Mouse (Mus musculus) ovary, postnatal 10 days (tissue): ENCODE results near the gene Gm3448.
A peak's percentile ranks its signal among the peaks of the same experiment; 100 is the strongest.
"Not testable (repeated sequence)": the region's sequence is repeated elsewhere in the genome, so short reads cannot be mapped to it uniquely, and the experiment has no call there.

Experiments used
- DNase-seq: peaks from one replicate; pipeline ENCODE4 v3.0.0; 2022; ENCODE audit warnings: low spot score

The Gm3448 gene

DNA sequence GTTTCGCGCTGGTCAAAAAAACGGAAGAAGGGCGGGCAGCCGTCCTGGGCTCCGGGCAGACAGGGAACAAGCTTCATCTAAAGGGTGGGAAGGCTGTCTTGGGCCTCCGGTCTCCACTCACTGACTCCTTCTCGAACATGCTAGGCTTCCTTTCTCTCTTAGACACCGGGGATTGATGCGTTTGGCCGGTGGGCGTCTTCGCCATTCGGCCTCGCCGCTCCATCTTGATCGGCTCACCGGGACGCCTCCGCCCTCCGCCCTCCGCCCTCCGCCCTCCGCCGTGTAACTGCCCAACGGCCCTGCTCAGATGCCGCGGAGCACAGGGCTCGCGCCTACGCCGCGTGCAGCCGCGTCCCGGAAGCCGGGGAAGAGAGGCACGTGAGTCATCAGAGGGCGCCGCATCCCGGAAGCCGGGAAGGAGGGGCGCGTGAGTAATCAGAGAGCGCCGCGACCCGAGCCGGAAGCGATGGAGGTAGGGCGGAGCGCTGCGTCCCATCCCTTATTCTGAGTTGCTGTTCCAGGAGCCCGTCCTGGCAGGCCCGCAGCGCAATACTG, at the start of gene Gm3448, which contains the start of the genes Ermard and Tcte3:
TSS of gene Gm3448 (minus strand) at position 363 of the 555 bp plus-strand sequence.
TSS of gene Ermard (plus strand) at position 34 of the 555 bp plus-strand sequence.
TSS of gene Tcte3 (minus strand) at position 314 of the 555 bp plus-strand sequence.
- not testable (repeated sequence) for DNase-seq

DNA sequence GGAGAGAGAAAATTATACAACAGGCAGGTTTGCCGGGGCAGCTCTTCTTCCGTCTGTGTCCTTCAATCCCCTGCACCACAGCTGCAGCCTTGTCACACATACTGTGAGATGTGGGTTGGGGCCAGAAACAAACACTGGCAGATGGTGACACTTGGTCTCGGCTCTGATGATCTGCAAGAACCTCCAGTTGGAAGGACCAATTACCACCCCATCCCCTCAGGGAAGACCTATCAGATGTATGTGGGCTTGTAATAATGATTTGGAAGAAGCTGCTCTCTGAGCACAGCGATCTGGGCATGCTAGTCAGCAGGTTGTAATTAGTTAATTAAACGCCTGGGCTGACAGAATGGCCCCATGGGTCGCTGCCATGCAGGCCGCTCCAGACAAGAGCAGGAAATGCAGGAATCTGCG, 47.3 kb upstream of the Gm3448 start:
- no peak for DNase-seq

DNA sequence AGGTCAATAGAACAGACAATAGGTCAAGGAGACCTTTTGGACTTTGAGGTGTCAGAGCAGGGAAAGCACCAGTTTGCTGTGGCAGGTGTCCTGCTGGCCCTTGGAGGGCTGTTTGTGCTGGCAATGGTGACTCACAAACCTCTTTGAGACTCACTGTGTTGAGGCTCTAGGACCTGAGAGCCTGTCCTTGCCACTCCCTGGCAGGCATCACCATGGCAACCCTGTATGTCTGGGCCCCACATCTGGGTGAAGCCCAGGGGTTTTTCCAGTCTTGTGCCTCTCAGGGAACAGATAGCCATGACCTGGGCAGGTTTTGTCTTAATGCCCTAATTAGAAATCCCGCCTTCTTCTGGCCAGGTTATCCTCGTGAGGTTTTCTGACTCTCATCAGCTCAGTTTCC, 46.8 kb upstream of the Gm3448 start:
- no peak for DNase-seq

DNA sequence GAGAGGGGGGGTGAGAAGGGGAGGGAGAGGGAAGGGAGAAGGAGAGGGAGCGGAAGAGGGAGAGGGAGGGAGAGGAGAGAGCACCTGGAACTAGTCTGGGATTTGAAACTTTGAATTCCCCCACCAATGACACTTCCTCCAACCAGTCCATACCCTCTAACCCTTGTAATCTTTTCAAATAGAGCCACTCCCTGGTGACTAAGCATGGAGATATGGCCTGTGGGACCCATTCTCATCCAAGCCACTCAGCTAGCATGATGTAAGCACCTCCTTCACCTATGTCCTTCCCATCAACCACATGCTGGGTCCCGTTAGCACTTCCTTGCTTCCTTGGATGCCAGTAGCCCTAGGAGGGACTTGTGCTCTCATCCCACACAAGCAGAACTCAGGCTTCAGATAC, 43.7 kb upstream of the Gm3448 start:
- no peak for DNase-seq

DNA sequence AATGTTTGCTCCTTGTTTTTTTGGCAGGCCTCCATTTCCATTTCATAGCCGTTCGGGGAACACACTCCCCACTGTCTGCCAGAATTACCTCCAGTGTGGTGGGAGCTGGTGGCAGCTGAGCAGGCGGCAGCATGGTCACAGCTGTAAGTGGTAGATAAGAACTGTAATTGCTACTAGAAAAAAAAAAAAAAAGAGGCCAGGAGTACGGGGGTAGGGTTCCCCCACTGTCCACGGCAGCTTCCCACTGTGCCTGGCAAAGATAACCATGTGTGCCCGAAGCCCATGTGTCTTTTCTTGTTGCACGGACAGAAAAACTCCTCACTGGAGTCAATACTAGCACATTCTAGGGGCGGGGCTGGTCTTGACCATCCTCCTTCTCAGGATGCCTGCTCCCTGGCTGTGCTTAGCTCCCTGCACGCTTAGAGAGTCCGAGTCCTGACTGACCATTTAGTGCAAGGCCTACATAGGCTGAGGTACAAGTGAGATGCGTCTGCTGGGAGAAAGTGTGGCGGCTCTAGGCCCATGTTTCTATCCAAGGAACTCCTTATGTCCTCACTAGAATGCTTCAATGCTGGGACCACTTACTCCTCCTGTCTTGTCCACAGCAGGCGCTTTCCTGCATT, 43.0 kb upstream of the Gm3448 start:
- DNase-seq, result no peak

DNA sequence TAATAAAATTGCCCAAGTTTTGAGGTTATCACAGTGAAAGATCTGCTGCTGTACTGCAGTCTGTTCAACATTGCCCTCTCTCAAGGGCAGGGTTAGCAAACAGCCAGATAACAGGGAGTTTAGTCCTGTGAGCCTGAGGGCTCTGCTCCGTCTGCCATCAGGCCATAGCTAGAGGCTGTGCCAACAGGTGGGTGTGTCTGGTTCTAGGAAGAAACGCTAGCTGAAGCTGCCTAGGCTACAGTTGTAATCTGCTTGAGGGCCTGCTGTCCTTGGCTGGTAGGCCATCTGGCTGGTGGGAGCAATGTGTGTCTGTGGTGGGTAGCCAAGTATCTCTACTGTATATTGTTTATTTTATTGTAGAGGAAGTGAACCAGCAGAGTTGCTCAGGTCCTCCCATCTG, 36.2 kb upstream of the Gm3448 start:
- no peak for DNase-seq

DNA sequence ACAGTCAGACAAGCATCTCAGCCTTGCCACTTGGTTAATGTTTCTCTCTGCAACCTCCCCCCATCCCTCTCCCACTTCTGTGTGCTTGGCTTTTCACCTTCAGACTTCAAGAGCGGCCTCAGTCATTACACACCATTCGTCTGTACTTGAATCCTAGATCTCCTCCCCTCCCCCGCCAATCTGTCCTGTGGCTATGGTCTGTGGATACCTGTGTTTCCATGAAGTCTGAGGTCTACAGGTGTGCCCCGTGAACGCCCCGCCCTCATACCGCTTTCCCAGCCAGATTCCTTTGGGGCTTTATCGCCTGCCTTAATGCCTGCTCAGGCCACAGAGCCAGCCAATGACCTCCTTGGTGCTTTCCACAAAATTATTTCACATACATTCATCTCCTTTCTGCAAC, 33.7 kb upstream of the Gm3448 start:
- no peak for DNase-seq

DNA sequence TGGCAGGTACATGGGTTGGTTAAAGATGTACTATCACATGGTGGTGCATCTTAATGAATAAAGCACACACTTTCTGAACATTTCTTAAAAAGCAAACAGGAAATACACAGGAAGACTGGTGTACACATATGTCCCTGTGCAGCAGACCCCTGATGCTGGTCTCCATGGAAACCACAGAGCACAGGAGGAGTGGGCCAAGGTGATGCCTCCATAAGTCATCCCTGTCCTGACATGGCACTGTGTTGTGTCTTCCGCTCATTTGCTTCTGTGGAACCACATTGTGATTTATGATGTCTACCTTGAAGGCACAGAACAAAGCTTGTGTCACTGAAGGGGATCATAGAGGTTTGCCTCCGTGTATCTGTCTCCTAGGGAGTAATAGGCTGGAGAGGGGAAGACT, 30.9 kb upstream of the Gm3448 start:
- no peak for DNase-seq

DNA sequence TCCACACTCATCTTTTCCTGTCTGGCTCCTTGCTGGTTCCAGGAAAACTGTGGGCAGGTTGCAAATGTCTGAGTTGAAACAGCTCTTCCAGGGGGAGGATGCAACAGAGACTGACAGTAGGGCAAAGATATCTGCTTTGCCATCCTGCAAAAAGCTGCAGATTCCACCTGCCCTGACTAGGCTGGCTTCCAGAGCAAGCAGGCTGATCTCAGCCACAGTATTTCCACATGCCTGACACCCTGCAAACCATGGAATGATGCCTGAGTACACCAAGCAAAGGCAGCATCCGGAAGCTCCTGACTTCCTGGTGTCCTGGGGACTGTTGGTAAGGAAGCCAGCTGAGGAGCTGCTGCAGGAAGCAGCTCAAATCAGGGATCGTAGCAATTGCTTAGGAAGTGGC, 27.8 kb upstream of the Gm3448 start:
- no peak for DNase-seq

DNA sequence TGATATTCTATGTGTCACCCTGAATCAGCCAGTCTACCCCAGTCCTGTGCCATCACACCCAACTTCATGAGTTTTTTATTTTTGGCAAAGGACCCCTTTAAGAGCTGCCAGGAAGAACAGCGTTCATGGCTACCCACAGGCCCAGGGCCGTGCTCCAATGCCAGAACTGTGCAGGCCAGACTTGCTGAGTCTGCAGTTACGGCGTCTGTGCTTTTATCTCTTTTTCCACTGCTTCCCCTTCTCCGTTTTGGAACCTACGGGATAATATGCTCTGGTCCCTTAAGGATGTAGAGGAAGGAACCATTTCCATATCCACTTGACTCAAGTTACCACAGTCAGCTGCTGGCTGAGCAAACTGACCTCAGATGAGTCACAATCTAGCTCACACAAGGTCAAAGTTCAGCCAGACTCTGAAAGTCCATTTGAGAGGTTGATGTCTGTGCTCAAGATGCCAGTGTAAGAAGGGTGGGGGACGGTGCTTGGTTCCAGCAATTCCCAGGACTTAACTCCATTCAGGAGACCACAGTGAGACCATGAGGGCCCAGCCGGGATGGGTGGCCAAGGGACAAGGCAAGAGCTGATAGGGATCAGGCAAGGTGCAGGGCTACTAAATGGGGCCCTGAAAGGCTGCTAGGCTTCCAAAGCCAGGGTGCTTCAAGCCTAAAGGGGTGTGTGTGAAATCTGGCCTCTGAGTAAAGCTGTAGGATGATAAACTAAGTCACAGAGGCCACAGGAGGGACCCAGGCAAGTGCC, 26.9 kb upstream of the Gm3448 start:
- no peak for DNase-seq

DNA sequence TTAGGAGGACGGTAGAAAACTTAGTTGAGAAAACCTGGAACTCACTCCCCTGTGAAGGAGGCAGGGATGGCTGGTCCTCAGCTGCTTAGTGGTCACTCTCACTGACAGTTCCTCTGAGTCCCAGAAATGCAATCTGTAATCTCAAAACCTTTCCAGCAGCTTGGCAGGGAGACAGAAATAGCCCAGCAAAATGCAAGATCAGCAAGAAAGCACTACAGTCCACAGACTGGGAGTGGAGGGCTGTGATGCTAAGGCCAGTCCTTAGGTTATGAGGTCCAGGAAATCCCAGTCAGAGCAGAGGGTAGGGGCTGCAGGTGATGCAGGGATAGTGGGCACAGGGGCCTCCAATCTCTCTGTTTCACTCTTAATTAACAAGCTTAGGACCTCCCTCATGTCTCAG, 25.6 kb upstream of the Gm3448 start:
- DNase-seq, result no peak

DNA sequence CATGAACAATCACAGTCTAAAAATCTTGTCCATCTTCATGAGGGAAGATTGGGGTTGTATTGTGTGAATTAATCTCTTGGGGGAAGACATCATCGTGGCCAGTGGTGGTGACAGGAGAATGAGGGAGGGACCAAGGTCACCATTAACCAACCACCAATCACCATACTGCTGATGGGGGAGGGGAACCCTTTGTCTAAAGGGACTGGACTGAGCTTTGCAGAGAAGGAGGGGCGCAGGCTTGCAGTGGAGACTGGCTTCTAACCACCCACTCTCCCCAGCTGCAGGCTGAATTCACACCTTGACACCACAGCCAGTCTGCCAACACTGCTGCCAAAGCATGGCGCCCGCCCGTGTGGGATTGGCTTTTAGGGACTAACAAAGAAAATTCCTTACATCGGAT, 24.7 kb upstream of the Gm3448 start:
- no peak for DNase-seq

DNA sequence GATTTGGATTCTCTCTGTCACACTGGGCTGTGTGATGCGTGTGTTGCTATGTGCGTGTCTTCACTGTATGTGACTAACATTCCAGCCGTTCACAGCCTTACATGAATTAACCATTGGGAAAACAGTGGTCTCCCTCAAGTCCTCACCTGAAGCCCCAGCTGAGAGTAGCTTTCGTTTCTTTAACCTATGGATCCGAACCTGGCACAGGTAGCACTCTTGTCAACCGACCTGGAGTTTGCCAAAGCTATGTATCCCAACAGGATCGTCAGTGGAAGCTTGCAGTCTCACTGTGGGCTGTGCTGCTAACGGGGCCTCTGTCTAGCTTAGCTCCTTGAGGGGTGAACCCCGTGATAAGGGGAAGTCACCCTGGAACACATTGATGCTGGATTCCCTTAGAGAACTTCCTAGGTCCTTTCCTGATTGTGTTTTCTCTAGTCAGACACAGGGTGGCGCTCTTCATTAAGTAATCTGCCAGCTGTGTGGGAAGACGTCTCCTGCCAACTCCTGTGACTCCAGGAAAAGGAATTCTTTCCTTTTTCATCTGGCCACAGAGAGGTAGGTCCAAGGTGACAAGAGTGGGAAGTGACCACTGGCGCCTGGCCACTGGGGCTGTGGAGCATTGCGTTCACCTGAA, 24.2 kb upstream of the Gm3448 start:
- DNase-seq, result peak; percentile 37

DNA sequence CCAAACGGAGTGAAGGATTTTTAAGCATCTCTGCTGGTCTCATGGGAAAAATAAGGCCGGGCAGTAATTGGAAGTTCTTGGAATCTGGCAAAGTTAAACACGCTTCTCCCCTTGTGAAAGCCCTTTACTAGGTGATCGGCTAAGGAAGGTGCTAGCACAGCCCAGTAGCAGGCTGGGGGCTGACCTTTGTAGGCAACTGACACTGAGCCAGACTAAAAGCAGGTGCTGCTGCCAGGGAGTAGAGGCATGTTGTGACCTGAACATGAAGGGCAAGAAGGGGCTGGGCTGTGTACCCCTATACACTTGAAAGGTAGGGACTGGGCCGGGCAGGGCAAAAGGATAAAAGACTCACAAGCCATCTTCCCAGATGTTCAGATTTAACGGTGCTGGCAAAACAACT, 19.0 kb upstream of the Gm3448 start:
- DNase-seq, result no peak

DNA sequence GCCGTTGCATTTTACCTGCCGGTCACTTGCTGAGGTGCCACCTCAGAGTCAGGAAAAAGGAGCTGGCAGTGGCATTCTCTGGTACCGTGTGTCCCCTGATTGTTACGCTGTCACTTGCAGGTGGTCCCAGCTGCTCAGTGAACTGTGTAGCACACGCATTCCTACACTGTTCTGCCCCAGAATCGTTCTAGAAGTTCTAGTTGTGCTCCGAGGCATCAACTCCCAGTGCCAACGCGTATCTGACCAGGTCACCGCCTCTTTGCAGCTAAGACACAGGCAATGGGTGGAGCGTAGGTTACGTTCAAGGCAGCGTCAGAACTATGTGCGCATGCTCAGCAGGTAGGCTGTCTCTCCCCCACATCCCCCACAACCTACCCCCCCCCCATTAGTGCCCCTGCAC, 18.3 kb upstream of the Gm3448 start:
- DNase-seq, result no peak

DNA sequence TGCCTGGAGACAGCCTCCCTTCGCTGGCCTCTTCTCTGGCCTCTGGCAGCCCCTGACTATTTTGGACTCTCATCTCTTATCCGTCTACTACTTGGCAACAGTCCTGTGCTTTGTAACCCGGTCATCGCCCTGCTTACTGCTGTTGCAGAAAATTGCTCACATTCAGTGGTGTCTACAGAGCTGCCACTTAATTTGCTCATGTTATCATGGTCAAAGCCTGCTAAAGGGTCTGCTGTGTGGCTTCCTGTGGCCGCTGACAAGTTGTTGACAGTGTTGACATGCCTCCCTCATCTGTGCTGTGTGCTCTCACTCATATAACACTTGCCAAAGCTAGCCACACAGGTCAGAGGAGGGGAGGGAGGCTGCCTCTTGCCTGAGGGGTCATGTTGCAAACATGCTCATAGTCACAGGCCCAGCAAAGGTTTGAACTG, 16.8 kb upstream of the Gm3448 start:
- DNase-seq, result no peak

DNA sequence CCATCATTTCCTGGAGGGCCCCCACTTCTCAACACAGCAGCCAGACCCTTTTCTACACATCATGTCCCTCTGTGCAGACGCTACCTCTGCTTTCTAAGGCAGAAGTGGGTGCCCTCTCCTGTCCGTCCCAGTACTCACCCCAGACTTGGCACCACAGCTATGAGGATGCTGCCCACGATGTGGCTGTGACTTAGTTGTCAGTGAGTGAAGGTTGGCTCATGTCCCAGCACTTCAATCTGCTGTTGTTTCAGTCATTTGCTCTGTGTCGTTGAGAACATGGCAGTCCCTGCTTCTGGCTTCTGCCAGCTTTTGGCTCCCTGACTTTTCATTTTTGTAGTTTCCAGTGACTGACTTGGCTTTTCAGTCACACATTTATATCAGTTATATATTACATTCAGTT, 14.6 kb upstream of the Gm3448 start:
- DNase-seq, result no peak

DNA sequence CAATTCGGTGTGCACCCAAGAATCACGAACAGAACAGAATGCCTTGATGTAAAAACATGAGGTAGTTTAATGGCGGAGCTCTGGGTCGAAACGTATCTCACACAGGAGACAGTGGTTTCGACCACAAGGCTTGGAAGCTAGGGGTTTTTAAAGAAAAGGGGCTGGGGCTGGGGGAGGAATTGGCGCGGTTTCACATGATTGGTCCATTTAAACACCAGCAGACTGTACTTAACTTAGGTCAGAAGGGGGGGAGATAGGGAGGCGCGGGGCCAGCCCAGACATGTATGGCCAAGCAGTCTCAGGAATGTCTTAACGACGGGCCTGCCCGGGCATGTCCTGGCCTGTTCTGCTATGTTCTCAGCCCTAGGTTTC, 12.5 kb upstream of the Gm3448 start:
- not testable (repeated sequence) for DNase-seq

DNA sequence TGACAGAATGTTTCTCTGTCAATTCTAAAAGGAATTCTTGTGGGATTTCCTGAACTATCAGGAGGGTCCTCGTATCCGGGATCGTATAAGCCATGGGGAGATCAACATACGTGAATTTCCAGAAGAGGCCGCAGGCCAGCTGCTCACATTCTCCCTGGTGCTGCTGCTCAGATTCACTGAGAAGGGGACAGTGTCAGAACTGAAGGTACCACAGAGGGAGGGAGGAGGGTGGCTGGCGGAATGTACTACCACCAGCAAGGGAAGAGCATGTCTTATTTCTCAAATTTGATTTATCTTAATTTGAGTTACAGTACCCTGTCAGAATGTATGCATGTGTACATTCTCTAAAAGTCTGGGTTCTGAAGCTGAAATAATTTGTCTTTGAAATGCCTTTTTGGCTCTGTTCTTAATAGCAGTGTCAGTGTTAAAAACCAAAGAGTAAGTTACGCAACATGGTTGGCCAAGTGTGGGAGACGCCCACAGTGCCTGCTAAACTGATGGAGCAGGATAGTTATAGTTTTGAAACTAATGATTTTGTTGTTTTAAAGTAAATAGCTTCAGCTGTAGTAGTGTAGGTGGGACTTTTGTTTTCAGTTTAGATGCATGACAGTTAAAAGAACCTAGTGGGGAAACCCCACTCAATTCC, 12.0 kb upstream of the Gm3448 start:
- not testable (repeated sequence) for DNase-seq

DNA sequence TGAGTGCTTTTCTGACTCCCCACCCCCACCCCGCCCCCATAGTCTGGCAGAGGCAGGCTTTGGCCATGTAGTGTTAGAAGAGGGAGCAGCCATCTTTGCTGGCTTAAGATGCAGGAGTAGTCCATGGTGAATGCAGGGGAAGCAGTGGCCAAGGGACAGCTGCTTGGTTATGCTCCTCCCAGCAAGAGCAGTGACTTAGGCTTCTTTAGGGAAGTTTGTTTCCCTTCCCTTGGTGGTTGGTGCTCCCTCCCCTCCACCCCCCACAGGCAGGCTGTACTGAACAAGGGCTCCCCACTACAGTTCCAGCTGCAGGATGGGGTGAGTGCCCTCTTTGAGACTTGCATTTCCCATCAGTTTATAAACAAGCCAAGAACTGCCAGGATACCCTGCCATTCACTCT, 11.4 kb upstream of the Gm3448 start:
- DNase-seq, result not testable (repeated sequence)

DNA sequence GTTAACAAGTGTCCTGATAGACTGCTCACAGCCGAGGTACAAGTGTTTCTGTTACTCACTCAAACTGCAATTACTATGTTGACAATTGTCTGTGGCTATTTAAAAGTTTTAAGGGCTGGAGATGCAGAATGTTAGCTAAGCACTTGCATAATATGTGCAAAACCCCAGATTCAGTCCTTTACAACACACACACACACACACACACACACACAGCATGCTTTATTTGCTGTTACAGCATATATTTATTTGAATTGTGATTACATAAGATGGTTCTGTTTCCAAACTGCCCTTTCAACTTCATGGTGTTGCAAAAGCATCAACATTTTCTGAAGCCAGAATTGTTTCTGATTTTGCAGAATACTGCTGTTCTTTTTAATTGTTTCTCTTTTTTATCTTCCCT, 9.0 kb upstream of the Gm3448 start:
- DNase-seq, result not testable (repeated sequence)

DNA sequence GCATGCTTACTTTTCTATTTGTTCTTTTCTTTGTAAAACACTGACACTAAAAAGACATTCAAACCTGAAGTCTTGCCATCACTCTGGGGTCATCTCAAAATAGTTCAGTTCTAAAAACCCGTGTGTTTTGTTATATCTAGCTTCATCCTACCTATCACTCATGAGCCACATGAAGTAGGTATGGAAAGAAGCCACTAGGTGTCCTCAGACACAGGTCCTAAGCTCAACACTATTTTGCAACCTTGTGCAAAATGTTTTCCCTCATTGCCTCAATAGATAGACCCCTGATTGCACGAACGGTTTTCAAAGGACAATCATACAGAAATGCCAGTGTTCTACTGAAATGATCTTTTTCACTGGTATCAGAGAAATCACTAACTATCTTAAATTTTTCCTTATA, 882 bp downstream of the Gm3448 start:
- DNase-seq, result not testable (repeated sequence)
